Mouse (Mus musculus) cortical plate, adult 2 months (tissue): ENCODE results near the gene Tsfm. TPM values are rescaled to one million over a fixed set of nuclear protein-coding genes. Genes with fewer than 3 reads are reported as not detected.

Experiments used
- H3K27ac ChIP-seq: fragments of 200-500 bp; 2 replicates; pipeline ENCODE4 v1.5.1; 2012; ENCODE audit warnings: low read length, control low read depth, inconsistent platforms; ENCODE audit not compliant: insufficient read depth
- H3K4me1 ChIP-seq: fragments of 200-500 bp; 2 replicates; pipeline ENCODE4 v1.6.1; 2011; ENCODE audit warnings: low read length; ENCODE audit not compliant: control insufficient read depth, insufficient read depth
- H3K4me3 ChIP-seq: fragments of 200-500 bp; 2 replicates; pipeline ENCODE4 v1.5.1; 2011; ENCODE audit warnings: mild to moderate bottlenecking, low read length, control low read depth; ENCODE audit not compliant: insufficient read depth
- CTCF ChIP-seq: fragments of 200-500 bp; IDR thresholded peaks from 2 replicates; pipeline ENCODE4 v1.5.1; 2011; ENCODE audit warnings: mild to moderate bottlenecking, control low read depth, low read length; ENCODE audit not compliant: insufficient read depth; ENCODE audit errors: extremely low read depth
- POLR2A ChIP-seq: fragments of 200-500 bp; IDR thresholded peaks from 2 replicates; pipeline ENCODE4 v1.6.1; 2011; ENCODE audit warnings: mild to moderate bottlenecking, low read length, control low read depth; ENCODE audit not compliant: insufficient read depth; ENCODE audit errors: extremely low read depth
- polyA plus RNA-seq: library from polyadenylated mRNA; depleted of rRNA; stranded (reverse); fragments of >200 nt; gene quantifications from 2 replicates; pipeline ENCODE4 v1.2.3, GENCODE M21; 2012

Gene Tsfm
- polyA plus RNA-seq, 1 experiment, result 34.6 TPM

- Histone ChIP-seq H3K4me1 (peaks cover 1% of the 10 kb centered on the region; the same call in 1 of the 2 replicates), H3K27ac (no peak overlapping the region), H3K4me3 (peak overlapping the region; percentile 62)
- TF ChIP-seq POLR2A, result no peak
- TF ChIP-seq CTCF, result no peak
These were observed 11.2 kb upstream of the Tsfm start for GRCm38 (mm10) chr10:127041774-127042338.

- peaks cover 1% of the 10 kb centered on the region; the same call in 1 of the 2 replicates for H3K4me1 ChIP-seq
- no peak within 1 kb of the TSS for H3K27ac ChIP-seq
- TF ChIP-seq POLR2A (no peak), CTCF (no peak)
These were observed 10.7 kb upstream of the Tsfm start, which contains the start of the genes Mettl1 and Eef1akmt3 for GRCm38 (mm10) chr10:127041274-127041766. TSS of gene Mettl1 (plus strand) at chr10:127041414. TSS of gene Eef1akmt3 (minus strand) at chr10:127041513.

DNA sequence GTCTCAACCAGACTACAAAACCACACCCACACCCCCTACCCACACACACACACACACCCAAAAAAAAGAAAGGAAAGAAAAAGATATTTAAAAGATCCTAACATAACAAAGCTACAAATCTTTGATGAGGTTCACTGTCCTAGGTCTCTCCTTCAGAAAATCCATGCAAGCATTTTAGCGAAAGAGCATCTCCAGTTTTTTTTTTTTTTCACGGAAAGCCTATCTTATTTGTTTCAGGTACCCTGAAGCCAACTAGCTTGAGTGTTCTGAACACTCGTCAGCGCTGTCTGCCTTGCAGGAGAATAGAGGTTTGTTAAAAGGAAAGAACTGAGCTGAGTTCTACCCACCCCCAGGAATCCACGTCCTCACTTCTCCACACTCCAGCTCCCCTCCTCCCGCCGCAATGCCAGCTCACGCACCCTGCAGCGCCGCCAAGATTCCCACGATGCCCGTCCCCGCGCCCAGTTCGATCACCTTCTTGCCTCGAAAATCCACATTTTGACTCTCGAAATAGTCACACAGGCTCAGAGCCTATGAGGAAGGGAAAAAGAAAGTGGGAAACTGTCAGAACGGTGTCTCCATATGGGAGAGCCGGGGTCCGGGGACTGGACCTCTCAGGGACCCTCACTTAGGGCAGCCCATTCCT is 10.1 kb upstream of the Tsfm start:
- Histone ChIP-seq H3K4me3 (peak overlapping the region; percentile 62), H3K27ac (no peak overlapping the region)
- TF ChIP-seq POLR2A (no peak), CTCF (no peak)

More at GRCm38 (mm10) chr10:127041274-127041766, 10.7 kb upstream of the Tsfm start, which contains the start of the genes Mettl1 and Eef1akmt3:
- peak within 1 kb of the TSS; percentile 62 for H3K4me3 ChIP-seq

DNA sequence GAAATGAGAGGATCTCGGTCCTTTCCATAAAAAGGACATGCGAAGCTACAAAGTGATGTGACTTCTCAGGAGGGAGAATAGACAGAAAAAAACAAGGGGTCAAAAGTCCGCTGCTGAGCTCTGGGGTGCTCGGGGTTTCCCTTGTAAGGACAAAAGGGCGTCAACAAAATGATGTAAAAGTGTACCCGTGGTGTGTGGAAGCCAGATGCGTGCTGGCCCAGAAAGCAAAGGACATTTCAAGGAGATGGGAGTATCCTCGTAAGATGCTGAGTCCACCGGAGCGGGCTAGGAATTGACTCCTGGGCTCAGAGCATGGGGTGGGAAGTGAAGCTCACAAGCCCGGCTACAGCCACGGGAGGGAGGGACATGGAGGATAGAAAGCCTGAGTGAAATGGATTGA is 7.0 kb upstream of the Tsfm start:
- TF ChIP-seq POLR2A, result no peak
- no peak for TF ChIP-seq CTCF
- Histone ChIP-seq H3K27ac (no peak overlapping the region), H3K4me3 (no peak overlapping the region), H3K4me1 (peaks cover 1% of the 10 kb centered on the region; the same call in 1 of the 2 replicates)

More for the DNA sequence above, 10.1 kb upstream of the Tsfm start:
- peaks cover 1% of the 10 kb centered on the region; the same call in 1 of the 2 replicates for H3K4me1 ChIP-seq

DNA sequence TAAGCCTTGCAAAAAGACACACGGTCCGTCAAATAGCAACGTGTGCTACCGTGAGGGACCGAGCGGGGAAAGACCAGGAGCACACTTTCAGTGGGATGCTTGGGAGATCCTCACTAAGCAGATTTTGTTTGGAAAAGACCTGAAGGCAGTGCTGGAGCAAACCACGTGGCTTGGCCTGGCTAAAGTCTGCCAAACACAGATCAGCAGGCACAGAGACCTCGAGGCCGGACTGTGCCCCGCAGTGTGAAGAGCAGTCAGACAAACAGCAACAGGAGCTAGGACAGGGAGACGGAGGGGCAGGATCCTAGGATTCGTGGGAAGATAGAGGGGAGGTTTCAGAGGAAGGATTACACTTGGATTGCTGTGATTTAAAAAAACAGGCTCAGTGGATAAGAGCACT is 5.6 kb upstream of the Tsfm start:
- no peak overlapping the region for H3K27ac ChIP-seq
- no peak overlapping the region for H3K4me3 ChIP-seq
- no peaks in the 10 kb centered on the region for H3K4me1 ChIP-seq
- TF ChIP-seq POLR2A (no peak), CTCF (no peak)

GRCm38 (mm10) chr10:127033301-127033741 is 2.7 kb upstream of the Tsfm start:
- Histone ChIP-seq H3K4me3 (no peak overlapping the region), H3K4me1 (no peaks in the 10 kb centered on the region), H3K27ac (no peak overlapping the region)
- TF ChIP-seq POLR2A (no peak), CTCF (no peak)

DNA sequence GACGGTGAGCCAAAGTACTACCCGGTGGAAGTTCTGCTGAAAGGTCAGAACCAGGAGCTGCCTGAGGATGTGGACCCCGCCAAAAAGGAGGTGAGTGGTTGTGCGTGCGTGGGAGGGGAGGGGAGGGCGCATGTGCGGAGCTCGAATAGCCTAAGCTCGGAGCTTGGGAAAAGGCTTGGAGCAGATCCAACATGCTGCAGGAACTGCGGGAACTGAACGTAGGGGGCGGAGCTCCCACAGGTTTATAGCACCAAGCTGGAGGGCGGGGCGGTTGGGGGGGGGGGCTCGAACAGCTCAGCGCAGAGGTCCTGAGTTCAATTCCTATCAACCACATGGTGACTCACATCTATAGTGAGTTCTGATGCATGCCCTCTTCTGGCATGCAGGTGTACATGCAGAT is 12.2 kb downstream of the Tsfm start:
- TF ChIP-seq CTCF, result no peak
- TF ChIP-seq POLR2A, result no peak
- H3K4me3 ChIP-seq, result no peak overlapping the region

DNA sequence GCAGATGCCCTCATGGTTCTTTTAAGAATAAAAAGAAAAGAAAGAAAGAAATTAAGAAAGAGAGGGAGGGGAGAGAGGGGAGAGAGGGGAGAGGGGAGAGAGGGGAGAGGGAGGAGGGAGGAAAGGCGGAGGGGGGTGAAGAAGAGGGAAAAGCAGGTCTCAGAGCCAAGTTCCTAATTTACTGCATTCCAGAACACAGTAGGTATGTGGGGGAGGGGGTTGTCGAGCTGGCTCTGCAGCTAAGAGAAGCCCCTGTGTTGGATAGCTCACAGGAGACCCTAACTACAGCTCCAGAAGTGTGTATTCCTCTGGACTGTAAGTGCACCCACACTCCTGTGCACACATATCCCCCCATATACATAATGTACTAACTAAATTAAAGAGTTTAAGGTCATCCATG is 13.6 kb downstream of the Tsfm start:
- no peak for TF ChIP-seq POLR2A
- no peak for TF ChIP-seq CTCF
- Histone ChIP-seq H3K4me3 (no peak overlapping the region), H3K27ac (no peak overlapping the region), H3K4me1 (no peaks in the 10 kb centered on the region)

More for the DNA sequence above, 12.2 kb downstream of the Tsfm start:
- no peaks in the 10 kb centered on the region for H3K4me1 ChIP-seq
- no peak overlapping the region for H3K27ac ChIP-seq

- Histone ChIP-seq H3K4me3 (no peak overlapping the region), H3K4me1 (no peaks in the 10 kb centered on the region), H3K27ac (no peak overlapping the region)
- TF ChIP-seq CTCF, result peak; percentile 21; the same call in 1 of the 2 replicates
- no peak for TF ChIP-seq POLR2A
These were observed 14.2 kb downstream of the Tsfm start for GRCm38 (mm10) chr10:127016488-127016887.
